Mouse (Mus musculus): ENCODE data around the gene Nup188.

The Nup188 gene

GRCm38 (mm10) chr2:30283193-30283592, 3.0 kb upstream of the Nup188 start:
- no peak for DNase-seq (ENCODE audit: extremely low read depth, insufficient read length, low spot score)

- DNase-seq (ENCODE audit: extremely low read depth, insufficient read length, low spot score) = no peak
These were observed 1.2 kb upstream of the Nup188 start for GRCm38 (mm10) chr2:30285004-30285403.

DNA sequence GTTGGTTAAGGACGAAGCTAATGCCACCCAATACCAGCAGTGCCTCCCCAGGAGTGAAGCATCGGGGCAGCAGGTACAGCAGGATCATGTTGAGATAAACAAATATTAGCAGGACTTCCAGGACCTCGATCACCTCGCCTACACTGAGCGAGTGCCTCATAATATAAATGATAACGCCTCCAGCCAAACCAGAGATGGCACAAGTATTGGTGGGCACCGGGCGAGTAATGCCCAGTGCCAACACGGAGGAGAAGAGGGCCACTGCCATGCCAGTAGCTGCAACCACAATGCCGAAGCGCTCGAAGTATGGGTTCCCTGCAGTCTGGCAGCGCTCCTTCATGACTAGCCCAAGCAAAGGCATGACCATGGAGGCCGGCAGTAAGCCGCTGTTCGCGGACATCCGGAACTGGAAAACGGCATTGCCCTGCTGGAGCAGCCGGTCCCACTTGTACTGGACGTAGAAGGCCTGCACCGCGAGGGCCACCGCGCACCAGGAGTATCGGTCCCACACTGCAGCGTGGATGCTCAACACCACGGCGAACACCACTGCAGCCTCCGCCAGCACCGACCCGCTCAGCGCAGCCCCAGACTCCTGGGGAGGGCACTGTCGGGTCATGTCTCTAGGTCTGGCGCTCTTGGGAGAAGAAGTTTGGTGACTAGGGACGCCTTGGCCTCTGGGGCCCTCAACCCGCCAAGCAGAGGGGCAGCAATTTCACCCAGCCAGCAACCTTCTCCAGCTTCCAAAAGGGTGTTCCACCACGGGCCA, 598 bp upstream of the Nup188 start:
- no peak for DNase-seq (ENCODE audit: extremely low read depth, insufficient read length, low spot score)

DNA sequence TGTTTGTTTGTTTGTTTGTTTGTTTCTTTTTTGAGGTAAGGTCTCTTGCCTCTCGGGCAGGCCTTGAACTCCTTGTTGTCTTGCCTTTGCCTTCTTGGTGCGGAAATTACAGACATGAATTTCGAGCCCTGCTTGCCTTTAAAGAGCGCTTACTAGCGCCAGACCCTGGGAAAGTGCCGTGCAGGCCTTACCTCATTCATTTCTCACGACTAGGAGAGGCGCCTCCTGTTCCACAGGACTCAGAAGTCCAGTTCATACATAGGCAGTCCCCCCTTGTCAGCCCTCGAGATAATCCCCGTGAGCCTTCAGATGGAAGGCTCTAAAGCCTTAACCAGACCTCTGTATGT, 803 bp downstream of the Nup188 start:
- peak; percentile 23 for DNase-seq (ENCODE audit: extremely low read depth, insufficient read length, low spot score)

DNA sequence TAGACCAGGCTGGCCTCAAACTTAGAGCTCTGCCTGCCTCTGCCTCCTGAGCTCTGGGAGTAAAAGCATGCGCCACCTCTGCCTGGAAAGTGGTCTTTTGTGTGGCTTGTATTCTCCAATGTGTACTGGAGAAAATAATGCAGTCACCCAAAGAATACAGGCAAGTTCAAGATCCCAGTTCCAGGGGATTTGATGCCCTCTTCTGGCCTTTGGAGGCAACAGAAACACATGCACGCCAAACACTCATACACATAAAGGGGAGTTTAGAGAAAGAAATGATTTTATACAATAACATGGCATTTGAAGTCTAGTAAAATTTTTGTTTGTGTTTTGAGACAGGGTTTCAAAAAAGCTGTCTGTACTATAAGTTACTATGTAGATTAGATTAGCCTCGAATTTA, 13.3 kb downstream of the Nup188 start:
- no peak for DNase-seq (ENCODE audit: extremely low read depth, insufficient read length, low spot score)

DNA sequence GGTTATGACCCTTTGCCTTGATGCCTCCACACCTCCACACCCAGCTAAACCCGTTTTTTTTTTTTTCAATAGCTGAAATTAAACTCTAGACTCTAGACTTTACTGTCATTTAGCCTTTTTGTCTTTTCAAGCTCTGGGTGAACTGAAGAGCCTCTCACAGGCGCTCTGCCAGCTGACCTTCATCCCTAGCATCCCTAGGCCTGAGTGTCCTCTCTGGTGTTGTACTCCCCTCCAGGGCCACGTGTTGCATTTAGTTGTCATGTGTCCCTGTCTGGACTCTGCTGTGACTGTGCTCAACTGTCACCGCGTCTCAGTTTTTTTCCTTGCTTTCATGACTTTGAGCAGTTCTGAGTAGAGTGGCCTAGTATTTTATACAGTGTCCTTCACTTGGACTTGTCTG, 13.8 kb downstream of the Nup188 start:
- DNase-seq (ENCODE audit: extremely low read depth, insufficient read length, low spot score) = no peak

DNA sequence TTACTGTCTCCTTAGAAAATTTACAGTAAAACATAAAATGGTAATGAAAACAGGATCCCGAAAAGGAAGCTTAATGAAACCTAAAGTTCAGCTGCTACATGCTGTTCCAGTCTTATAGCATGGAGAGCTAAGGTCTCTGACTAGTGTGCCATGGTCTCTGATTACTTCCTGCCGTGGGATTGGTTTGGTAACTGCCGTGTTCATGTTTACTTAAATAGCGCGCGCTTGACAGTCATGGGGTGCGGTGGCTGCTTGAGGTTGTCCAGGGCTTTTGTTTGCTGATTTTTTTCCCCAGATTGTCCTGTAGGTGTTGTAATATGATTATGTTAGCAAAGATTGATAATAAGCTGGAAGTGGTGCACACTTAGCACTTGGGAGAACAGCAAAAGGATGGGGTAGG, 19.9 kb downstream of the Nup188 start:
- DNase-seq (ENCODE audit: extremely low read depth, insufficient read length, low spot score) = no peak

DNA sequence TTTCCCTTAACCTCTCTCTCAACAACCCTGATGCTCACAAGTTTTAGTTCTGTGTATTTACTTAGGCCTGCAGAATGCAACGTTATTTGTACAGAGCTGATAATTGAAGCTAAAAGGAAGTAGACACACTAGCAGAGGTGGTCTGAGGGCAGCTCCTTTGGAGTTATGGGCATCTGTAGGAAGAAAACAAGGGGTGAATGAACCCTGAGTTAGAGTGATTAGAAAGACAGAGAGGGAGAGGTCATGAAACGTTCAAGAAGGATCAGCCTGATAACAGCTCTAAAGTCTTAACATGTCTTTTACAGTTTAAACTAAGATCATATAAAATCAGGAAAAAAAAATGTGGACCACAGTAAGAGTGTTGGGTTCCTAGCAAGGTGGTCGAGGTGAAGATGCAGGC, 23.2 kb downstream of the Nup188 start:
- DNase-seq (ENCODE audit: extremely low read depth, insufficient read length, low spot score) = no peak

DNA sequence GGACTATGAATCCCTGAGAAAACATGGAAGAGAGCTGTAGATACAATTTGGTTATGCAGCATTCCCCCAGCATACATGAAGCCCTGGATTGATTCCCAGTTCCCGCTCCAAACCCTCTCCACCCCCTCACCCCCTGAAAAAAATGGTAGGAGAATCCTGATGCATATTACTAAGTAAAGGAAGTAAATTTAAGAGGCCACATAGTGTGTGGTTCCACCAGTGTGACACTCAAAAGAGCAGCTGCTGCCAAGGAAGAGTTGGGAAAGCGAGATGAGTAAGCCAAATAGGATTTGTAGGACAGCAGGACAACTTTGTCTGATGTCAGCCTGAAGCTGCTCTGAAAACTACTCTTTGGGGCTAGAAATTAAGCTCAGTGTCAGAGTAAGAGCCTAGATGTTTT, 25.3 kb downstream of the Nup188 start:
- DNase-seq (ENCODE audit: extremely low read depth, insufficient read length, low spot score) = no peak

DNA sequence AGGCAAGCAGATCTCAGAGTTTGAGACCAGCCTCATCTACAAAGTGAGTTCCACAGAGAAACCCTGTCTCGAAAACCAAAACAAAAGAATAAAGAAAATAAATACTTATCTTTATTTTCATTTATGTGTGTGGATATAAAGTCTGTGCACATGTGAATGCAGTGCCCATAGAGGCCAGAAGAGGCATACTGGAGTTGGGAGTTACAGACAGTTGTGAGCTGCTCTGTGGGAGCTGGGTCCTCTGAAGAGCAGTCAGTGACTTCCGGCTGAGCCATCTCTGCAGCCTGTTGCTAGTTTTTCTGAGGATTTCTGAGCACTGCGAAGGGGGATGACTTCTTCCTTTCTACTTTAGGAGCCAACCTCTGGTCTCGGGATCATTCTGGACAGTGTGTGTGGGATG, 29.9 kb downstream of the Nup188 start:
- DNase-seq (ENCODE audit: extremely low read depth, insufficient read length, low spot score) = no peak

GRCm38 (mm10) chr2:30316955-30317354, 30.8 kb downstream of the Nup188 start:
- no peak for DNase-seq (ENCODE audit: extremely low read depth, insufficient read length, low spot score)

GRCm38 (mm10) chr2:30319260-30319659, 33.1 kb downstream of the Nup188 start:
- no peak for DNase-seq (ENCODE audit: extremely low read depth, insufficient read length, low spot score)

DNA sequence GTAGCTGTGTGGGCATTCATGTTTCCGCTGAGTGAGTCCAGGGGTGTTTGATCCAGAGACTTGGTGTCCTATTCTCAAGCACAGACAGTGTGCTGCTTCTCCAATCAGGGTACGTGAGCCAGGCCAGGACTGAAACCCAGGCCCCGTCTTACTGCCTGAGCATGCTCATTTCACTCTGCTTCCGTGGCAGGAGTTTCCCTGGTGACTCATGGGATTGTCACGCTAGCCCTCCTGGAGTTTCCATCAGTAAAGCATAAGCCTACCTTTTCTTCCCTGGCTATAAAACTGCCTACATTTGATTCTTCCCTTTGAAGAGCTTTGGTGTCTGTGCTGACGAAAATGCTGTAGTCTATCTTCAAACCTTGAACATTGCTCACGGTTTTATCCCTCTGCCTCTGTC, 36.9 kb downstream of the Nup188 start:
- DNase-seq (ENCODE audit: extremely low read depth, insufficient read length, low spot score) = peak; percentile 60

DNA sequence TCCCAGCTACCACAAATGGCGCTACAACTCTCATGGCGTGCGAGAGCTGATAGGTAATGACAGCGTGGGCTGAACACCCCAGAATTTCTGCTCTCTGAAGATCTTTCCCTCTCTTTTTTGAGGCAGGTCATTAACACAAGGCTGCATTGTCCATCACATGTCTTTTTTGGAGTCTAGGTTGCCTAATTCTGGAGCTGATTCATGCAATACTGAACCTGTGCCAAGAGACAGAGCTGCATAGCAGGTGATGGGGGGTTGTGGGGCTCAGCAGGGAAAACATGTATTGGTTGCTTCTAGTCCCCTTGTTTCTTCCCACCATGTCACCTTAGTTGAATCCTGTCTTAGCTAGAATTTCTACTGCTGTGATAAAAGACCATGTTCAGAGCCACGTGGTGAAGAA, 39.1 kb downstream of the Nup188 start:
- DNase-seq (ENCODE audit: extremely low read depth, insufficient read length, low spot score) = no peak

DNA sequence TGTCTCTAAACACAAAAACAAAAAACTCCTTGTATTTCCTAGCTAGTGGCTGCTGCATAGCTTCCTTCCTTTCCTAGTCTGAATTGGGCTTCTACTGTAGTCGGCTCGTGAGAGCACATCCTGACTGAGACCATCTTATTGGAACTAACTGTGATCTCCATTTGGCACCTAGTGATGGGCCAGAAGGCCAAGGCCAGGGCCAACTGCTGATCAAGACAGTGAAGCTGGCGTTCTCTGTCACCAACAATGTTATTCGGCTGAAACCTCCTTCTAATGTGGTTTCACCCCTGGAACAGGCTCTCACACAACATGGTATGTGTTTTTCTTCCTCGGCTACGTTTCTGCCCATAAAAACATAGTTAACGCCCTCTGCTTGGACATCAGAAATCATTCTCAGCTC, 41.1 kb downstream of the Nup188 start:
- no peak for DNase-seq (ENCODE audit: extremely low read depth, insufficient read length, low spot score)

GRCm38 (mm10) chr2:30328791-30329190, 42.6 kb downstream of the Nup188 start:
- no peak for DNase-seq (ENCODE audit: extremely low read depth, insufficient read length, low spot score)

DNA sequence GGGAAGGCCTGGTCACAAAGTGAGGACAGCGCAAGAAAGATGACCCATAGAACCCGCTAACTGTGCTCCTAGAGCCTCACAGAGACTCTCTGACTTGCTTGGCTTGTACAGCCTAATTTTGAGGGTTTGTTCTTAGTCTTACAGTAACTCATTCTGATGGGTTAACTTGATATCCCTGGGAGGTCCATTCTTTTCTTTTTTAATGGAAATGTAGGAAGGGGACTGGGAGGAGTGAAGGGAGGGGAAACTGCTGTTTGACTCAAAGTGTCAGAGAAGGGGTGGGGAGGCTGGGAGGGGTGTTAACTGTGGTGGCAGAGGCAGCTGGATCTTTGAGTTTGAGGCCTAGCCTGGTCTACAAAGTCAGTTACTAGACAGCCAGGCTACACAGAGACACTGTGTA, 49.1 kb downstream of the Nup188 start:
- no peak for DNase-seq (ENCODE audit: extremely low read depth, insufficient read length, low spot score)

- DNase-seq (ENCODE audit: extremely low read depth, insufficient read length, low spot score) = no peak
These were observed 50.1 kb downstream of the Nup188 start for GRCm38 (mm10) chr2:30336174-30336915.

DNA sequence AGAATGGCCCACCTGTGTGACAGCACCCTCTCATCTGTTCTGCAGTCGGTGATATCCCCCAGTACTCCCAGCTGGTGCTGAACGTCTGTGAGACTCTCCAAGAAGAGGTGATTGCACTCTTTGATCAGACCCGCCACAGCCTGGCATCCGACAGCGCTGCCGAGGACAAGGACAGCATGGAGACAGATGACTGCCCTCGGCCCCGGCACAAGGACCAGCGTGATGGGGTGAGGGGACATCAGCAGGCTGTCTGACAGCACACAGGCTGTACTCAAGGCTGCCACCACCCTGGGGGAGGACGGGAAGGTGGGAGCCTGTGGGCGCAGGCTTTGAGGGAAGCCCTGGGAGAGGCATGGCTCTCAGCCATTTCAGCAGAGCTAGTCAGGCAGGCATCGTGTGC, 51.0 kb downstream of the Nup188 start:
- no peak for DNase-seq (ENCODE audit: extremely low read depth, insufficient read length, low spot score)

- DNase-seq (ENCODE audit: extremely low read depth, insufficient read length, low spot score) = no peak
These were observed 55.9 kb downstream of the Nup188 start for GRCm38 (mm10) chr2:30342061-30342460.

GRCm38 (mm10) chr2:30342544-30342943, 56.3 kb downstream of the Nup188 start:
- DNase-seq (ENCODE audit: extremely low read depth, insufficient read length, low spot score) = no peak

DNA sequence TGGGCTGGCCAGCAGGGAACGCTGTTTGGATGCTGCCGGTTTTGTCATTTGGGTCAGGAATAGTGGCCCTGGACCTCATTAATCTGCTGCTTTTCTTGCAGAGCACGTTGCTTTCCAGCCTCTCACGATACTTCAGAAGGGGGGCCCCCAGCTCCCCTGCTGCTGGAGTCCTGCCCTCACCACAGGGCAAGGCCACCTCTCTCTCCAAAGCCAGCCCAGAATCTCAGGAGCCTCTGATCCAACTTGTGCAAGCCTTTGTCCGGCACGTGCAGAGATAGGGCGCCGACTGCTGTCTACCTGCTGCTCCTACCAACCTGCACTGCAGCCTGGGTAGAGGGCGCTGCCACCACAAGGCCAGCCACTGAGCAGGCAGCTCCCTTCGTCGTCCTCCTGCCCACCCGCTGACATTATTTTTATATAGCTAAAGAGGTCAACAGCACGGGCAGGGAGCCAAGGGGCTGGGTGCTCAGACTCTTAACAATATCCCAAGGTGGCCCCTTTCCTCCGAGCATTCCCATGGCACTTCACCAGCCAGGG, 57.5 kb downstream of the Nup188 start:
- no peak for DNase-seq (ENCODE audit: extremely low read depth, insufficient read length, low spot score)

Data from 3134 (cell line).